Mouse (Mus musculus) layer of hippocampus, adult 2 months (tissue): ENCODE measurements at regions not wholly inside any gene's neighbourhood (a gene's known extent, or its start where the extent isn't known, plus 50 kb on each side); places are given as distances from the start of the nearest gene placed in this dataset.
A peak's percentile ranks its signal among the peaks of the same experiment; 100 is the strongest.

ENCODE experiments used
- DNase-seq, 2 experiments: peaks; one replicate each; pipeline ENCODE4 v3.0.0; 2022; ENCODE audit warnings: low spot score in 2 of 2
- H3K27ac ChIP-seq: fragments of 200-600 bp; 2 replicates; pipeline ENCODE4 v1.8.1; 2022
- H3K4me3 ChIP-seq: fragments of 200-600 bp; 2 replicates; pipeline ENCODE4 v1.8.1; 2022; ENCODE audit warnings: mild to moderate bottlenecking
- CTCF ChIP-seq: fragments of 200-600 bp; conservative IDR thresholded peaks from 2 replicates; pipeline ENCODE4 v1.8.1; 2022; ENCODE audit warnings: antibody characterized with exemption, mild to moderate bottlenecking, moderate library complexity

DNA sequence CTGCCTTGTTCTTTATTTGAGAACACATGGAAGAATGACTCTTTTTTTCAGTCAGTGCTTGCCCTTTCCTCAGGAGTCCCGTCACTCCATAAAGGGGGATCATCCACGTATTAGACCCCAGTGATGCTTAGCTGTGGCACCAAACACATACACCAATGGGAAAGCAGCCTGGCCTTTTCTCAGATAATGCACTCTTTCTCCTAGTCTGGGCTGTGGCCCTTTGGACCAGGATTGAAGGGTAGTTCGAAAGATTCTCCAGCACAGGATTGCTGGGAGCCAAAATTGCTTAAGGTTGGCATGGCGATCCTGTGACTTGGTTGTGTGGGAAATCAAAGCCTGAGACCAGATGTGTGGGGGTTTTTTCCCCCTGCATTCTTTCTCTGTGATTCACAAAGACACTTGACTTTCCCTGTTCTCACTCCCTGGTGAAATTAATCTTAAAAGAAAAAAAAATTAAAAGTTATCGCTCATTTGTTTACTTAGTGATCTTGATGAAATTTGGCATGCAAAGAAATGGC lies 648.3 kb downstream of the Nedd1 start:
- Histone ChIP-seq H3K4me3 (no peak overlapping the region), H3K27ac (no peak overlapping the region)
- TF ChIP-seq CTCF, result no peak
- no peak for DNase-seq

DNA sequence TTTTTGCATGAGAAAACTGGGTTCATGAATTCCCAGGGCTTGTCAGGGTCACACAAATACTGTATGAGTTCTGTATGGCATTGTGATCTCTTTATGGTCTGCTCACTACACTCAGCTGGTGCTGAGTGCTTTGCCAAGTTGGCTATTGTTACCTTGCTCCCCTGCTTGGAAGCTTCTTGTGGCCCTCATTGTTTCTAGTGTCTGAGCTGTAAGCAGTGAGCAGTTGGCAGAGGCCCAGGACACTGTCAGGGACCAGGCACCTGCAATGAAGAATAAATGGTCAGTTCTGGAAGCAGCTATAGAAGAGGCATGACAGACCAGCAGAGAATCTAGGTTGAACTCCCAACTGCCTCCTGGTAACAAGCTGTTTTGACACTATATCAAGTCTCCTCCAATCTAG lies 677.4 kb downstream of the Nedd1 start:
- no peak for DNase-seq
- Histone ChIP-seq H3K27ac (no peak overlapping the region), H3K4me3 (no peak overlapping the region)
- TF ChIP-seq CTCF, result no peak

DNA sequence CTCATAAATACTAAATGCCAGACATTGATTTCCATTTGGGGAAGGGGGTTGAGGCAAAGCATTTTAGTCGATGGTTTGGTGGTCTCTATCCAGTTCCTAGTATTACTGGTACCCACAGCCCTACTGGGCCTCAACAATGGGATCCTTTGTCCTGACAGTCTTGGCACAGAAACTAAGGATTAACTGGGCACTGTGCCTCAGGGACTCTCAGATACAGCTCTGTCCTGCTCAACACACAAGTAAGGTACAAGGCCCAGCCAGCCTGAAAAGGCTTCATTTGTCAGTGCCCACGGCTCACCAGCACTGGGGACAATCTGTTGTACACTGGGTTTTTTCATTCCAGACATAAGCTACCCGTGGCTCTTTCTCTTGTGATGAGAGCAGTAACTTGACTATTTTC lies 686.0 kb downstream of the Nedd1 start:
- H3K4me3 ChIP-seq, result no peak overlapping the region
- H3K27ac ChIP-seq, result peak overlapping the region; percentile 12; the same call in 1 of the 2 replicates
- TF ChIP-seq CTCF, result no peak
- DNase-seq, result peak; percentile 26 to 28

DNA sequence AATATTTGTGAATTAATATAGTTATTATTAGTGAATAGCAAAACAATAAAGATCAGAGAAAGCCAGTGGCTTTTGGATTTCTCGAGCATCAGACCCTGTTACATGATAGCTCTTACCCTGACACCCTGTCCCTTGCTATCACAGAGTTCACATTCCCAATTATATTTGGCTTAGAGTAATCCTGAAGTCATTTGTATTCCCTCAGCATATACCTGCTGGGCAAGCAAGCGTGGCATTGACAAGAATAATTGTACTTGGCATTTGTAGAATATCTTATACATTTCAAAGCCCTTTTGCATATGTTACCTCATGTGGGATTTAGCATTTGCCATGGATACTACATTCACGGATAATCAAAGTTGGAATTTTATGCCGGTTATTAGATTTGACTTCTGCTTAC lies 692.0 kb downstream of the Nedd1 start:
- no peak for DNase-seq
- no peak for TF ChIP-seq CTCF
- Histone ChIP-seq H3K27ac (no peak overlapping the region), H3K4me3 (no peak overlapping the region)

DNA sequence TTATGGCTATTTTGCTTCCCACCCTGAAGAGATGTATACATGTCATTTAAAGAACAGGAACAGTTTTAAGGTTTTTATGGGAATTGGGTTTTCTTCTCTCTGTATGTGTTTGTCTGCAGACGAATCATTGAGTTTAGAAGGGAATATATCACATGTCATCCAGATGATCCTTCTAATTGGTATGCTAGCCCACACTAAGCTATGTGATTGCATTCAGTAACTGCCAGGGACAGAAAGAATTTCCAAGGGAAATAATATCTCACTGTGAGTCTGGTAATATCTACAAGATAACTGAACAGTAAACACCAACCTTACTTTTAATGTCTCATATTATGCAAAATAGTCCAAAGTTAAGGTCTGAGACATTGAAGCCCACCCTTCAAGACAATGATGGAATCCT lies 698.0 kb downstream of the Nedd1 start:
- no peak for TF ChIP-seq CTCF
- Histone ChIP-seq H3K27ac (no peak overlapping the region), H3K4me3 (no peak overlapping the region)
- no peak for DNase-seq

DNA sequence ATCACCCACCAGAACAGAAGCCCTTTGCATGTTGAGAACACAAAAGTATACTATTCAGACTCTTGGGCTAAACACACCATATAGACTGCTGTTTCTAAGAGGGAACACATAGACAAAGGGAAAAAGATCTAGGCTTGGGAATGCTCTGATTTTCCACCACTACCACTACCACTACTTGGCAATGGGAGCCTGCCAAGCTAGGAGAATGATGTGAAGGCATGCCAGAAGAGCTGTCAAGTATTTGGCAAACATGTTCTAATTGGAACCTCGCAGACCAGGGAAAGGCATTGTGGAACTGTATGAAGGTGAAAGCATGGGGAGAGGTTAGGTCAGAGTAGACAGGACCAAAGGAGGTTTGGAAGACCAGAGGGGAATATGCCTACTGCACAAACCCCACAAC lies 701.2 kb downstream of the Nedd1 start:
- no peak for TF ChIP-seq CTCF
- Histone ChIP-seq H3K4me3 (no peak overlapping the region), H3K27ac (no peak overlapping the region)
- DNase-seq, result no peak

DNA sequence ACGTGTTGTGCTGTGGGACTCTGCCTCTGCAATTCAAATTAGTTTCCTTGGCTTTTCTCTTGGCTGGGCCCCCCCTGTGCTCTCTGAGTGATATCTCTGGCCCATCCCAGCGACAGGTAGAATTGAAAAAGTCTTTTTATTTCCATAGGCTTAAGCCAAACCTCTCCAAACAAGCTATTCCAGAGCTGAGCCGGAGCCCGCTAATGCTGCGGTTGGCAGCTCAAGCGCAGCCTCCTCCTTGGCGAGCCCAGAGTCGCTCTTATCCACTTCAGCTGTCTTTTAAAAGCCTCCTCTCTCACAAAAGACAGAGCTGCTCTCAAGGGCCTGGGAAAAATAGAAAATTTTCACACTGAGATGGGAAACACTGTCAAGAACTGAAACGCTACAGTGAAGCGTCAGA lies 712.7 kb downstream of the Nedd1 start:
- Histone ChIP-seq H3K27ac (peak overlapping the region; percentile 4; the same call in 1 of the 2 replicates), H3K4me3 (no peak overlapping the region)
- DNase-seq, result no peak
- no peak for TF ChIP-seq CTCF

DNA sequence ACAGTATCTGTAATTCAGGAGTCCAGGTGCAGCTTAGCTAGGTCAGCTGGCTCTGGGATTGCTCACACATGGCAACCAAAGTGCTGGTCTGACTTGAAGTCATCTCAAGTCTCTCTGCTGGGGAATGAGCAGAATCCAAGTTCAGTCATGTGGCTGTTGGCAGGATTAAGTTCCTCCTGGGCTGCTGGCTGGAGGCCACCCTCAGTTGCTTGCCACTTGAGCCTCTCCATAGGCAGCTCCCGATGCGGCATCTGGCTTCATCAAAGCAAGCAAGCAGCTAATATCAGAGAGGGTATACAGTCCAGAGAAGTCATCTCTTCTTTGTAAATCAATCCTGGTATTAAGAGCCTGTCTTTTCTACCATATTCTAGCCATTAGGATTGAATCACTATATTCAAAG lies 714.3 kb downstream of the Nedd1 start:
- no peak for TF ChIP-seq CTCF
- Histone ChIP-seq H3K4me3 (no peak overlapping the region), H3K27ac (no peak overlapping the region)
- DNase-seq, result no peak

DNA sequence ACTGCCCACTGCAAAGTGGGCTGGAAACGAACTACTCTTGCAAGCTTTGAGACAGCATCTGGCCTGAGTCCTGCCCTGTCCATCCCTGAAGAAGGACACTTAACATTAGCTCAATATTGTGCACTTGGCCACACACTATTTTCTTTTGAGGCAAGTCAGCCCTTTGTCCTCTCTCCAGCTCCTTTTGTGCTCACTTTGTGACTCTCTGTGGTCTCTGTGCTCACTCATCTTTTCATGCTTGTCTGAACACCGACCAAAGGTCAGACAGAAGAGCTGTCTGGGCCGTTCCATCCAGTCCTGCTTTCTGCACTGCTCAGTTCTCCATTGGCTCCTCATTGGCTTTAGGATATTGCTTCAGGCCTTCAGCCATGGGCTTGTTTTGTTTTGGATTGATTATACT lies 715.8 kb downstream of the Nedd1 start:
- no peak for TF ChIP-seq CTCF
- no peak for DNase-seq
- Histone ChIP-seq H3K27ac (no peak overlapping the region), H3K4me3 (no peak overlapping the region)

DNA sequence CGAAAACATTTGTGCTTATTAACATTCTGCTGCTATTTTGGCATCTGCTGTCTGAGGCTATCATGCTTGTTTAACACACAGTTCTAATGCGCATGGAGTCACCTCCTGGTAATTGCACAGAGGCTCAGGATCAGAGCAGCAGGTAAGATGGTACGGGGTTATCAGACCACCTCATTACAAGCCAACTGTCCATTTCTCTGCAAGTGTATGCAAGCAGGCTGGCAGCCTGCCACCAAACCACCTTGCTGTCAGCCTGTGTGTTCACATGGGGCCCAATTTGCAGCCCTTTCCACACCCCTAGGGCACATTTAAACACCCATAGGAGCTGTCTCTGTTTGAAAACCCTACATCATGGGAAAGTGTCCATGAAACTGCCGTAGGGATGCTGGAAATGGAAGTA lies 731.2 kb downstream of the Nedd1 start:
- no peak for DNase-seq
- Histone ChIP-seq H3K27ac (no peak overlapping the region), H3K4me3 (no peak overlapping the region)
- TF ChIP-seq CTCF, result no peak

DNA sequence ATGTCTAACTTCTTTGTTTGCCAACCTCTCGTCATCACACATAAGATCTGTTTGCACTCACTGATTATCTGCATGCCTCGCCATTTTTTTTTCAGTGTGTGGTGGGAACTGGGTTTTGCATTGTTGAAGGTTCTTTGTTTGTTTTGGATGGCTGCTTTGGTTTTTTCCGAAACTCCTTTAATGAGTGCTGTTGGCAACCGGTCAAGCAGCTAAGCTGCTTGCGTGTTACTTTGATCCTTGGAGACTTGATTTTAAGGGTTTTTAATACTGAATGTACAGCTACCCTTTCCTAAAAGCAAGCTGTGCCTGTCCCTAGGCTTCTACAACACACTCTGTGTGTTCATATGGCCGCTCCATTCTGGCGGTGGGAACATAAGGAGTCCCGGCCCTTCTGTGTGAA lies 733.9 kb downstream of the Nedd1 start:
- H3K4me3 ChIP-seq, result no peak overlapping the region
- TF ChIP-seq CTCF, result no peak
- DNase-seq, result no peak
- H3K27ac ChIP-seq, result peak overlapping the region; percentile 36

DNA sequence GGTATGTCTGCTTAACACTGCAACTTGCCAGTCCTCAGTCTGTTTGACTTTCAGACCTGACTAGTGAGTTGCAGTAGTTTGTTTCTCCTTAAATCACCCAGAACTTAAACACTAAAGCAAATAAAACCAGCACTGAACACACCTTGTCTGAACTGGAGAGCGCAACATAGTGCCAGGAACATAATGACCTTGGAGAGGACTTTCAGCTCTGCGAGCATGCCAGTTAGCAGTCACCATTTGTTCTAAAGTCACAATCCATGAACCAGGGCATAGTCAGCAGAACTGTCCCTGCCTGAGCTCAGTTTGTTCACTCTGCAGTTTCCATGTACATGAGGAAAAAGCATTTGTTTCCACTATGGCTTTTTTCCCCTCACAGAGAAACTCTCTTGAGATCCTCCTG lies 742.4 kb downstream of the Nedd1 start:
- TF ChIP-seq CTCF, result no peak
- H3K27ac ChIP-seq, result no peak overlapping the region

DNA sequence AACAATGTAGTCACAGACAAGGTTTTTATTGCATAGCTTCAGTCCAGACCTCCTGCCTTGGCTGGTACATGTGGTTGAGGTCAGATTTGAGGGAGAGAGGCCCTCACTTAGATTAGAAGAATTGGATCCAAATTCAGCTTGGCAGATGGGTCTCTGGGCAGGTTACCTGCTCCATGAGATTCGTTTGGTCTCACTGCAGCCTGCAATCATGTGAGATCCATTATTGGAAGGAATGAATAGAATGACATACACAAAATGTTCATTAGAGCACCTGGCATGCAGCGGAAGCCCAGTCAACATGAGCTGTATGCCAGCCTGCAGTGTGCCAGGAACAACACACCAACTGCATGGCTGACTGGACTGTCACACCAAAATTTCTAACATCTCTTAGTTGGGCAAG lies 750.3 kb downstream of the Nedd1 start:
- Histone ChIP-seq H3K4me3 (no peak overlapping the region), H3K27ac (no peak overlapping the region)
- DNase-seq, result no peak
- no peak for TF ChIP-seq CTCF

More for the DNA sequence above, 742.4 kb downstream of the Nedd1 start:
- H3K4me3 ChIP-seq, result no peak overlapping the region
- DNase-seq, result no peak

DNA sequence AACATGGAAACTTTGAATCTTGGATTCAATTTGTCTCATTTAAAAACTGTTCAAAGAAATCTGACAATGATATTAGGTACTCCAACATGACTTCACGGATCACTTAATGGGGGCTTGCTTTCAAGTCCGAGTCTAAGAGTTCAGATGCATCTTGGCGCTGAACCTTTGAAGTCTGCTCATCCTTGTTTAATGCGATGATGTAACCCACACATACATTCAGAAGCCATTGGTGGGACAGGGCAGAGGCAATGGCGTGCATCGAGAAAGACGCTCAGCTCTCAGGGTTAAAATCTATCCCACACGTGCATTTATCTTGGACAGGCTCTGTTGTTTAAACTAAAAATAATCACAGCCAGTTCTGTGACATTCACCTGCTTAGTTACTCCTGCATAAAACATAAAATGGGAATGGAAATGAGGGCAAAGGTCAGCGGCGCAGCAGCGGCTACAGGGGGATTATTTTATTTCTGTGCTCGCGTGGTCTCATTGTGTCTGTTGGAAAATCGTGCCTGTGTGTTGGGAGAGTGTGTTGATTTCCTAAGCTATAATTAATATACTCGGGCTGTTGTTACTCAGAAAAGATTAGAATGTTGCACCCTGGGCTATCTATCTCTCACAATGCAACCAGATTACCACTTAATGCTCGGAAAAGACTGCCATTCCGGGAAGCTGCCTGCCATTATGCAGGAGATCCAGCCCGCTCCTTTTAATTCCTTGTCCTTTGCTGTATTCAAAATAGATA lies 754.5 kb downstream of the Nedd1 start:
- no peak for DNase-seq
- no peak overlapping the region for H3K27ac ChIP-seq
- TF ChIP-seq CTCF, result no peak
- no peak overlapping the region for H3K4me3 ChIP-seq
